19 mouse cellular contexts compared by ENCODE assay signal in genomic region chr15:27476671-27477070, GRCm38 (mm10). TPM values are rescaled to one million over a fixed set of nuclear protein-coding genes. Genes with fewer than 3 reads are reported as not detected.
DNase-seq lines count a peak whose midpoint lies in the region; ATAC-seq and TF ChIP-seq lines count a peak whose summit lies in the region.
"Had no signal": no experiment of that assay in that cellular context is flagged by ENCODE, and none has a peak within 500 bp of the region (broad histone marks: within the 10 kb centered on the region; RNA-seq: fewer than 3 reads in every experiment).

No protein-coding gene starts in this region.

- no peak for DNase-seq in heart, embryonic 10.5 days (ENCODE audit: low spot score)
- DNase-seq in heart, postnatal 4 days = no peak
- DNase-seq in MEL-GATA-1-ER (ENCODE audit: extremely low read depth, low read depth) = peak; percentile 23
- no peak for DNase-seq in liver, embryonic 14.5 days (ENCODE audit: low read depth in 3 of 3, low spot score in 3 of 3)
- no peak for DNase-seq in layer of hippocampus, postnatal 14 days (ENCODE audit: low spot score in 2 of 2)
- no peak for DNase-seq in left cerebral cortex, adult 18-20 months (ENCODE audit: low spot score in 2 of 2)
- DNase-seq: cerebellum, adult 11 months; kidney, adult 11 months; kidney, postnatal 36 days; left cerebral cortex, postnatal 4 days; thymus, adult 2 months had no signal

- H3K4me2 ChIP-seq in liver, embryonic 14.5 days (ENCODE audit: low read depth) = peak overlapping the region; percentile 39
- H3K4me2 ChIP-seq in kidney, embryonic 14.5 days (replicated peaks; ENCODE audit: low read depth, low read length) = no peak overlapping the region
- H3K4me2 ChIP-seq: lung, embryonic 15.5 days; neural tube, embryonic 12.5 days had no signal

- ATAC-seq in liver, embryonic 14.5 days (ENCODE audit: insufficient read depth) = peak; percentile 69; the same call in 1 of the 2 replicates
- ATAC-seq in kidney, embryonic 14.5 days (ENCODE audit: low FRiP score, low TSS enrichment) = no peak
- ATAC-seq: forebrain, embryonic 14.5 days; hindbrain, embryonic 16.5 days; midbrain, embryonic 16.5 days had no signal

- no peak for TF ChIP-seq CTCF in ES-Bruce4 (IDR thresholded peaks at IDR 0.05; ENCODE audit: low read depth, low read length)
- TF ChIP-seq CTCF in liver, embryonic 14.5 days (IDR thresholded peaks at IDR 0.05; ENCODE audit: low read depth) = no peak

- TF ChIP-seq POLR2A in ES-Bruce4 (IDR thresholded peaks at IDR 0.05; ENCODE audit: insufficient read depth, low read length) = no peak

- no peaks in the 10 kb centered on the region for H3K9me3 ChIP-seq in heart, embryonic 10.5 days
- no peaks in the 10 kb centered on the region for H3K9me3 ChIP-seq in ES-Bruce4 (replicated peaks; ENCODE audit: control insufficient read depth, insufficient read depth, low read length, poor library complexity, severe bottlenecking)
- H3K9me3 ChIP-seq in liver, embryonic 14.5 days (ENCODE audit: control insufficient read depth, low read length) = no peaks in the 10 kb centered on the region
- no peaks in the 10 kb centered on the region for H3K9me3 ChIP-seq in kidney, embryonic 14.5 days (ENCODE audit: control insufficient read depth, low read length)
- H3K9me3 ChIP-seq: heart, embryonic 15.5 days; lung, embryonic 15.5 days; neural tube, embryonic 12.5 days had no signal

- no peaks in the 10 kb centered on the region for H3K36me3 ChIP-seq in heart, embryonic 10.5 days
- H3K36me3 ChIP-seq in ES-Bruce4 (ENCODE audit: control insufficient read depth, insufficient read depth, low read length, poor library complexity, severe bottlenecking) = no peaks in the 10 kb centered on the region
- peaks cover 3% of the 10 kb centered on the region; the same call in 1 of the 2 replicates for H3K36me3 ChIP-seq in liver, embryonic 14.5 days (replicated peaks; ENCODE audit: control insufficient read depth, insufficient read depth, low read depth)
- H3K36me3 ChIP-seq in kidney, embryonic 14.5 days (ENCODE audit: control insufficient read depth, insufficient read depth, low read length) = no peaks in the 10 kb centered on the region
- H3K36me3 ChIP-seq: heart, embryonic 15.5 days; lung, embryonic 15.5 days; neural tube, embryonic 12.5 days had no signal

- WGBS in heart, embryonic 10.5 days = 64% methylated on average over 12 of the region's 12 CpGs
- WGBS in liver, embryonic 14.5 days (ENCODE audit: insufficient replicate concordance) = 37% methylated on average over 12 of the region's 12 CpGs
- WGBS in kidney, embryonic 14.5 days = 85% methylated on average over 12 of the region's 12 CpGs

- no peak for TF ChIP-seq EP300 in ES-Bruce4 (IDR thresholded peaks at IDR 0.05; ENCODE audit: insufficient read depth, low read depth, low read length)
- TF ChIP-seq EP300 in liver, embryonic 14.5 days (IDR thresholded peaks at IDR 0.05; ENCODE audit: low read depth) = no peak

- H3K27me3 ChIP-seq in heart, embryonic 10.5 days (ENCODE audit: insufficient read depth, poor library complexity, severe bottlenecking) = no peaks in the 10 kb centered on the region
- H3K27me3 ChIP-seq in ES-Bruce4 (ENCODE audit: control insufficient read depth, insufficient read depth, low read length, poor library complexity, severe bottlenecking) = no peaks in the 10 kb centered on the region
- no peaks in the 10 kb centered on the region for H3K27me3 ChIP-seq in liver, embryonic 14.5 days (ENCODE audit: control insufficient read depth, insufficient read depth, low read length)
- H3K27me3 ChIP-seq in kidney, embryonic 14.5 days (ENCODE audit: control insufficient read depth, insufficient read depth, low read length) = no peaks in the 10 kb centered on the region
- H3K27me3 ChIP-seq: heart, embryonic 15.5 days; lung, embryonic 15.5 days; neural tube, embryonic 12.5 days had no signal

- no peak overlapping the region for H3K27ac ChIP-seq in heart, embryonic 10.5 days
- H3K27ac ChIP-seq in ES-Bruce4 (ENCODE audit: insufficient read depth, low read length) = no peak overlapping the region
- peak overlapping the region; percentile 57; the same call in 1 of the 2 replicates for H3K27ac ChIP-seq in liver, embryonic 14.5 days
- no peak overlapping the region for H3K27ac ChIP-seq in kidney, embryonic 14.5 days (ENCODE audit: low read depth, low read length)
- H3K27ac ChIP-seq: heart, embryonic 15.5 days; lung, embryonic 15.5 days; neural tube, embryonic 12.5 days had no signal

- H3K4me1 ChIP-seq in heart, embryonic 10.5 days = peaks cover 36% of the 10 kb centered on the region
- peaks cover 4% of the 10 kb centered on the region for H3K4me1 ChIP-seq in ES-Bruce4 (ENCODE audit: control insufficient read depth, insufficient read depth, low read length)
- H3K4me1 ChIP-seq in liver, embryonic 14.5 days (replicated peaks; ENCODE audit: control insufficient read depth in 2 of 2, insufficient read depth in 2 of 2, low read length in 1 of 2) = peaks cover 46 to 50% of the 10 kb centered on the region in 2 experiments
- no peaks in the 10 kb centered on the region for H3K4me1 ChIP-seq in kidney, embryonic 14.5 days (ENCODE audit: control insufficient read depth, insufficient read depth, low read length)

- no peak overlapping the region for H3K9ac ChIP-seq in ES-Bruce4 (ENCODE audit: low read depth, poor library complexity, severe bottlenecking)
- no peak overlapping the region for H3K9ac ChIP-seq in liver, embryonic 14.5 days (replicated peaks)
- no peak overlapping the region for H3K9ac ChIP-seq in kidney, embryonic 14.5 days (ENCODE audit: low read depth, low read length)
- H3K9ac ChIP-seq: heart, embryonic 15.5 days; lung, embryonic 15.5 days; neural tube, embryonic 12.5 days had no signal

- peak overlapping the region; percentile 29; the same call in 1 of the 2 replicates for H3K4me3 ChIP-seq in heart, embryonic 10.5 days
- H3K4me3 ChIP-seq in ES-Bruce4 (ENCODE audit: low read depth, low read length) = peak overlapping the region; percentile 53; the same call in 1 of the 2 replicates
- 0 out of 4 replicates have a peak overlapping the region, but pooled peaks of 1 of the 2 experiments have one; percentile 11 for H3K4me3 ChIP-seq in liver, embryonic 14.5 days (ENCODE audit: insufficient read depth in 1 of 2, low read depth in 2 of 2, low read length in 2 of 2)
- no peak overlapping the region for H3K4me3 ChIP-seq in kidney, embryonic 14.5 days (ENCODE audit: low read length)
- H3K4me3 ChIP-seq: heart, embryonic 15.5 days; lung, embryonic 15.5 days; neural tube, embryonic 12.5 days had no signal

RNA-seq across cellular contexts. Expression of gene Ank, which starts 10.2 kb away (rescaled TPM):
- 8.4 and 11.0 TPM in 2 replicates for polyA plus RNA-seq in heart, embryonic 10.5 days (2016; fragmentation: Nextera tagmentation; extraction: Ambion mirVana)
- 10 to 100 TPM; 70.2 to 74.8 TPM for total RNA-seq in heart, postnatal 4 days (2021)
- 9.7 and 12.6 TPM in 2 replicates for polyA plus RNA-seq in ES-Bruce4 (2011; ENCODE audit: insufficient read depth, insufficient read length, low read depth, missing spikeins)
- 22.1 and 24.6 TPM in 2 replicates for polyA plus RNA-seq in liver, embryonic 14.5 days (2012; rRNA removed)
- polyA plus RNA-seq in liver, embryonic 14.5 days (2014; fragmentation: Nextera tagmentation; extraction: Ambion mirVana) = 13.6 and 14.1 TPM in 2 replicates
- 100 to 1,000 TPM; 147 to 148 TPM for total RNA-seq in layer of hippocampus, postnatal 14 days (2021)
- 6.1 and 10.3 TPM in 2 replicates for polyA plus RNA-seq in kidney, embryonic 14.5 days (2014; fragmentation: Nextera tagmentation; extraction: Ambion mirVana)
- total RNA-seq in left cerebral cortex, adult 18-20 months (2021) = 100 to 1,000 TPM; 185 to 192 TPM
